Mouse (Mus musculus) liver, embryonic 12.5 days (tissue): ENCODE measurements around the gene Hoxd4. TPM values are rescaled to one million over a fixed set of nuclear protein-coding genes. Genes with fewer than 3 reads are reported as not detected.

Experiments
- ATAC-seq: fragments of 200-750 bp; cut with Nextera tagmentation; 2 replicates; pipeline ENCODE4 v1.8.0; 2017; ENCODE audit warnings: moderate number of reproducible peaks, mild to moderate bottlenecking, moderate library complexity
- H3K27ac ChIP-seq: fragments of 300-500 bp; sonication (generic); 2 replicates; pipeline ENCODE4 v1.5.1; 2016; ENCODE audit warnings: mild to moderate bottlenecking
- H3K27me3 ChIP-seq: fragments of 300-500 bp; sonication (generic); replicated peaks from 2 replicates; pipeline ENCODE4 v1.6.1; 2016; ENCODE audit warnings: mild to moderate bottlenecking, moderate library complexity
- H3K36me3 ChIP-seq: fragments of 300-500 bp; sonication (generic); 2 replicates; pipeline ENCODE4 v1.6.1; 2016; ENCODE audit warnings: mild to moderate bottlenecking, moderate library complexity
- H3K4me1 ChIP-seq: fragments of 300-500 bp; sonication (generic); 2 replicates; pipeline ENCODE4 v1.6.1; 2016
- H3K4me2 ChIP-seq: fragments of 300-500 bp; sonication (generic); 2 replicates; pipeline ENCODE4 v1.6.1; 2016; ENCODE audit warnings: mild to moderate bottlenecking, moderate library complexity
- H3K4me3 ChIP-seq: fragments of 300-500 bp; sonication (generic); 2 replicates; pipeline ENCODE4 v1.5.1; 2016; ENCODE audit warnings: mild to moderate bottlenecking, moderate library complexity
- H3K9ac ChIP-seq: fragments of 300-500 bp; sonication (generic); 2 replicates; pipeline ENCODE4 v1.6.1; 2016; ENCODE audit warnings: mild to moderate bottlenecking, moderate library complexity
- H3K9me3 ChIP-seq: fragments of 300-500 bp; sonication (generic); replicated peaks from 2 replicates; pipeline ENCODE4 v1.6.1; 2016; ENCODE audit warnings: mild to moderate bottlenecking, moderate library complexity
- WGBS: fragments of 180-500 bp; shearing (Covaris S2); methylation state at CpG from one replicate; pipeline ENCODE4 v1.1.7; 2016; ENCODE audit not compliant: insufficient replicate concordance; 5-methylcytosine and 5-hydroxymethylcytosine counted together
- polyA plus RNA-seq: library from polyadenylated mRNA; unstranded; fragments of >200 nt; fragmentation: Nextera tagmentation; extraction: Ambion mirVana; gene quantifications from 2 replicates; pipeline ENCODE4 v1.2.1, GENCODE M21; 2016

Hoxd4 gene
- polyA plus RNA-seq, 1 experiment from 2014 or later: not detected

- H3K9ac ChIP-seq: no peak overlapping the region
- H3K27me3 ChIP-seq: peaks cover 96% of the 10 kb centered on the region
- H3K4me2 ChIP-seq: peak overlapping the region; percentile 24; the same call in 1 of the 2 replicates
- peak overlapping the region; percentile 19 for H3K4me3 ChIP-seq
- H3K36me3 ChIP-seq: no peaks in the 10 kb centered on the region
- peaks cover 13% of the 10 kb centered on the region for H3K4me1 ChIP-seq
- no peaks in the 10 kb centered on the region for H3K9me3 ChIP-seq
- no peak overlapping the region for H3K27ac ChIP-seq
- no peak for ATAC-seq
- WGBS: 2% methylated on average over 72 of the region's 78 CpGs
These were observed 29.9 kb upstream of the Hoxd4 start for GRCm38 (mm10) chr2:74681594-74682531.

- Histone ChIP-seq H3K4me1 (peaks cover 13% of the 10 kb centered on the region), H3K4me3 (0 out of 2 replicates have a peak overlapping the region, but pooled peaks have one; percentile 19), H3K9me3 (no peaks in the 10 kb centered on the region), H3K27ac (no peak overlapping the region), H3K9ac (no peak overlapping the region), H3K36me3 (no peaks in the 10 kb centered on the region), H3K4me2 (peak overlapping the region; percentile 18; the same call in 1 of the 2 replicates), H3K27me3 (peaks cover 96% of the 10 kb centered on the region)
- whole genome bisulfite sequencing: 3% methylated on average over 40 of the region's 51 CpGs
- ATAC-seq: no peak
These were observed 28.9 kb upstream of the Hoxd4 start for GRCm38 (mm10) chr2:74682796-74683195.

- ATAC-seq: no peak
- Histone ChIP-seq H3K9me3 (no peaks in the 10 kb centered on the region), H3K4me2 (no peak overlapping the region), H3K36me3 (no peaks in the 10 kb centered on the region), H3K27me3 (peaks cover 96% of the 10 kb centered on the region), H3K4me1 (peaks cover 13% of the 10 kb centered on the region), H3K27ac (no peak overlapping the region), H3K9ac (no peak overlapping the region), H3K4me3 (no peak overlapping the region)
- 4% methylated on average over 18 of the region's 18 CpGs for WGBS
These were observed 28.2 kb upstream of the Hoxd4 start for GRCm38 (mm10) chr2:74683471-74683951.

- Histone ChIP-seq H3K27ac (no peak overlapping the region), H3K4me2 (no peak overlapping the region), H3K4me3 (no peak overlapping the region), H3K9ac (no peak overlapping the region), H3K27me3 (peaks cover 96% of the 10 kb centered on the region), H3K9me3 (no peaks in the 10 kb centered on the region), H3K36me3 (no peaks in the 10 kb centered on the region), H3K4me1 (peaks cover 13% of the 10 kb centered on the region)
- ATAC-seq: no peak
- WGBS: 1% methylated on average over 12 of the region's 12 CpGs
These were observed 27.6 kb upstream of the Hoxd4 start for GRCm38 (mm10) chr2:74684106-74684505.

DNA sequence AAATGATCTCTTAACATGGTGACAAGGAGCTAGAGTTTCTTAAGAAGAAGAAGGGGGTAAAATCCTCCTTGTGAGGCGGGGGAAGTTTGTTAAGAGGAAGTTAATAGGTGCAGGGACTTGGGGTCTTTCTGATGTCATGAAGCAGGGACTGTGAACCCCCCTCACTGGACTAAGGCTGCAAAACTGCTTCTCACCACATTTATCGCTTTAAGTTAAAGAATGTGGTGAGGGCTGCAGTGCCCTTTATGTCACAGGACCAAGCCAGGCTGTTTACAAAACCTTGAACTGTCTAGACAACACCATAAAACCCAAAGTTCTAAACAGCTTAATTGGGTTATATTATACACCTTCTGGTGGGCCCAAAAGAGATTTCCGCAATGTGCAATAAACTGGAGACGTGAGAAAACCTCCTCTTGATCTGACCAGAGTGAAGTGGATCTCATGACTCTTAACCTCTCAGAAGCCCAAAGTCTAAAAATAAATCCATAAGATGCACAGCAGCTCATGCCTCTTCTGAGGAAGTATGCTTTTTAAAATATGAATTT, 26.6 kb upstream of the Hoxd4 start:
- no peak for ATAC-seq
- Histone ChIP-seq H3K4me3 (no peak overlapping the region), H3K27me3 (peaks cover 96% of the 10 kb centered on the region), H3K9ac (no peak overlapping the region), H3K27ac (no peak overlapping the region), H3K9me3 (no peaks in the 10 kb centered on the region), H3K4me2 (no peak overlapping the region), H3K4me1 (peaks cover 13% of the 10 kb centered on the region), H3K36me3 (no peaks in the 10 kb centered on the region)
- WGBS: 11% methylated on average over 4 of the region's 4 CpGs

DNA sequence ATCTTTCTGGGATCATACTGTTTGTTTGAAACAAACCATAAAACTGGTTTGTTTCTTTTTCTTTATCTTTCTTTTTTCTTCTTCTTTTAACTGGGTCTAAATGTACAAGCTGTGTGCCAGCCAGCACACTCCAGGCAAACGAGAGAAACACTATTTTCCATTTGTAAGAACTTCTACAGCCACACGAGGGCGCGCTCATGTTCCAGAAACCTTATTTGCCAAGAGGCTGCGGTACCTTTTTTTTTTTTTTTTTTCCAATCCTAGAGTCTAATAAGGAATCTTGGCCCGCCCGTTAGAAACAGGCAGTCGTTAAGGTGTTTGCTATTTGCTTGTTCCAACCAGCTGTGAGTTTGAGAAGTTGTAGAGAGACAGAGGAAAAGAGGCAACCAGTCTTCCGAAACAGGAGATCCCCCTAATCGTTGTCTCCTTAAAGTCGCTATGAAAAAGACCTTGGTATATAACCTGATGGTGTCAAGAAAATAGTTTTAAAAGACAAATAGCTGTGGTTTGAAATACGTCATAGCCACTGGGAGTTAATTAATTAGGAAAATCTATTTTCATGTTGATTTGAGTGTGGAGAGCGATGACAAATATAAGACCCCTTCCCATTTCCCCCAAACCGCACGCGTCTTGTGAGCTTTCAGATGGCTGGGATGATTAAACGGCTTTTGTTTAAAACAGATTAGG, 25.3 kb upstream of the Hoxd4 start:
- no peak overlapping the region for H3K4me3 ChIP-seq
- no peak for ATAC-seq
- no peak overlapping the region for H3K4me2 ChIP-seq

DNA sequence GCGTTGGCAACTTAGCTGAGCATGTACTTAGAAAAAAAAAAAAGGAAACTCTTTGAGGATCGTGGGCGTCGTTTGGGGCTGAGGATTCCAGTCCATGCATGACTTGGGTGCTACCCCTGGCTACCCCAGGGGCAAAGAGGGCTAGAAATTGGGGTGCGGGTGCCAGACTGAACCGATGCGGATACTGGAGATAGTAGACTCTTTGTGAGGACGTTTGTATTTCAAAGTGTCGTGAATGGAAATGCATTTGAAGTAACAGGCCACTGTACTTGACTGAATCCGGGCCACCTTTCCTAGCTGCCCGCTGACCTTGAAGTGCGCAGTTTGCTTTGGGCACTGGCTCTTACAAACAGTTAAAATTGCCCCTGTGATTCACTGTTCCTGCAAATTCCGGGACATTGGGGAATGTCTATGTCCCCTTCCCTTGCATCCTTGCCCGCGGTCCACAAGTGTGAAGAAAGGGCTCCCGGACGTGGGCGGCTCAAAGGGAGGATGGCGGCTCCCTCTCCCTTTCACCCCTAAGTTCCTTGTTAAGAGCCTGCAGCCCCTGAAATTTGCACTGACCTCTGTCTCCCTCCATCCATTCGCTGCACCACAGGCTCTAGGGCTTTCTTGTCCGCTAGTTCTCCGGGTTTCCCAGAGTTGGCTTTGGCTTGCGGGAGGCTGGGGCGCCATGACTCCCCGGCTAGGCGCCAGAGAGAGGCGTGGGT, 24.6 kb upstream of the Hoxd4 start:
- Histone ChIP-seq H3K27me3 (peaks cover 94% of the 10 kb centered on the region), H3K4me3 (no peak overlapping the region), H3K9ac (no peak overlapping the region), H3K27ac (no peak overlapping the region), H3K4me1 (peaks cover 8% of the 10 kb centered on the region), H3K4me2 (no peak overlapping the region), H3K36me3 (no peaks in the 10 kb centered on the region), H3K9me3 (no peaks in the 10 kb centered on the region)
- WGBS: 2% methylated on average over 27 of the region's 27 CpGs
- ATAC-seq: no peak

More for the DNA sequence above, 25.3 kb upstream of the Hoxd4 start:
- peaks cover 13% of the 10 kb centered on the region for H3K4me1 ChIP-seq
- WGBS: 7% methylated on average over 17 of the region's 17 CpGs
- H3K27me3 ChIP-seq: peaks cover 94% of the 10 kb centered on the region
- H3K27ac ChIP-seq: no peak overlapping the region
- H3K9me3 ChIP-seq: no peaks in the 10 kb centered on the region
- H3K9ac ChIP-seq: no peak overlapping the region
- H3K36me3 ChIP-seq: no peaks in the 10 kb centered on the region

DNA sequence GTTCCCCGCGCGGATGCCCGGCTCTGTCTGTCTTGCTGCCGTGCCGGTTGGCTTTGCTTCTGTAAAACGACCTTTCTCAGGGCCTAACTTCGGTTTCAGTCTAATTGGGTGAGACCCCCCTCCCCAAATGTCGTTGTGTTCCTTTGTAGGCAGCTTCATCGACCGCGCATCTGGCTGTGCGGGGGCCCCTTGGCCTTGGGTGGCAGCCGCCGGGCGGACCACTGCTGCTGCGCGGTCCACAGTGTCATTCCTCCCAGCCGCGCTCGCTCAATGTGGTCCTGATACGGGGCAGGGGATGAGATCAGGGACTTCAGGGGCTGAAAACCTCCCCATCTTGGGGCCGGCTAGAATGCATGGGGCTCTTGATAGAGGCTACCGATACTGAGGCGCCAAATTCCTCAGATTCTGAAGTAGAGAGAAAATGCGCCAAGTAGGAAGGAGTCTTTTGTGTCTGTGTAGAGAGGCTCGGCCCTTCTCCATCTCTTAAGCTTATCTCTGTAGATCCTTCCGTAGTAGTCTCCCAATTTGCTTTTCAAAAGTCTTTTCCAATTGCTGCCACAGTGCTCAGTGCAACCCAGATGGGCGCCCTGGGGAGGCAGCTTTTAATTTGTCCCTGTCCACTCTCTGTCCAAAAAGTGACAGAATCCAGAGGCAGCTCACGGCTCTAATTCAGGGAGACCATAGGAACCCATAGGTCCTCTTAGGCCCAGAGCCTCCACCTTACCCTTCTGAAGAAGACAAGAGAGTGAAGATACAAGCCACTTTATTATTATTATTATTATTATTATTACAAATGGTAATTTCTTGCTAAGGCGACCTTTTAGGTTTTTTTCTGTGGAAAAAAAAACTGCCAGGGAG, 23.8 kb upstream of the Hoxd4 start:
- no peaks in the 10 kb centered on the region for H3K9me3 ChIP-seq
- H3K4me3 ChIP-seq: no peak overlapping the region
- 2% methylated on average over 31 of the region's 31 CpGs for WGBS
- ATAC-seq: no peak
- H3K9ac ChIP-seq: no peak overlapping the region
- H3K27me3 ChIP-seq: peaks cover 94% of the 10 kb centered on the region
- no peaks in the 10 kb centered on the region for H3K36me3 ChIP-seq
- H3K27ac ChIP-seq: no peak overlapping the region
- H3K4me2 ChIP-seq: no peak overlapping the region
- peaks cover under 1% of the 10 kb centered on the region; the same call in 1 of the 2 replicates for H3K4me1 ChIP-seq

GRCm38 (mm10) chr2:74688795-74689573, 22.7 kb upstream of the Hoxd4 start:
- H3K4me2 ChIP-seq: no peak overlapping the region
- 5% methylated on average over 12 of the region's 12 CpGs for WGBS
- H3K9ac ChIP-seq: no peak overlapping the region

DNA sequence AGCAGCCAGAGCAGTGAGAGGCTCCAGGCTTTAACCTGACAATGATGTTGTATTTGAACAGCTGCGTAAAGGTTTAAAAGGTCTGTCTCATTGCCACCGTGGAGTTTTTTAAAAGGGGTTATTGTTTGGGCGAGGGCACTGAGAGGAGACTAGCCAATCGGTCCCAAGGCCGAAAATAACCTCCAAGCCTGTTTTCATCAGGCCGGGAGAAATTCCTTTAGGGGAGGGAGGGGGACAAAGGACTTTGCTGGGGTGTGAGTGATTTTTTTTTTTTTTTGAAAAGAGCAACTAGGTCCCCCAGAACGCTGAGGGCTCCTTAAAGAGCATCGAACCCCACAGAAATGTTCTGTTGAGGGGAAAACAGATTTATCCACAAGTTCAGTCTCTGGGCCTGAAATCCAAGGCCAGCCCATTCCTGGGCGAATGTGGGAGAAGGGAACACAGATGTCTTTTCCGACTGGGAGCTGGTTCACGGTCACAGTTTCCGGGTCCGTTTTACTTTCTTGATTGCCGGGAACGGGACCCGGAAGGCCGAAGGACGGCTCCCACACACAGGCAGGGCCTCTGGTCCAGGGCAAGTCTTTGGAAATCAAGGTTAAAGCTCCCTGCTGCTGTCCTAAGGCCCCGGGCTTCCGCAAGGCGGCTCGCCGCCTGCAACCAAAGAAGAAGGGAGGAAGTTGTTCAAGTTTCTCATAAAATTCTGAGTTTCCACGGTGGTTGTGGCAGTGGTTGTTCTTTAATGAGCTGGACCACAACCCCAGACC, 22.0 kb upstream of the Hoxd4 start:
- Histone ChIP-seq H3K27me3 (peaks cover 94% of the 10 kb centered on the region), H3K9ac (no peak overlapping the region), H3K27ac (no peak overlapping the region), H3K36me3 (no peaks in the 10 kb centered on the region), H3K4me3 (no peak overlapping the region), H3K9me3 (no peaks in the 10 kb centered on the region), H3K4me2 (no peak overlapping the region), H3K4me1 (no peaks in the 10 kb centered on the region)
- ATAC-seq: no peak
- 2% methylated on average over 24 of the region's 24 CpGs for WGBS

More at GRCm38 (mm10) chr2:74688795-74689573, 22.7 kb upstream of the Hoxd4 start:
- Histone ChIP-seq H3K27ac (no peak overlapping the region), H3K27me3 (peaks cover 94% of the 10 kb centered on the region), H3K4me3 (no peak overlapping the region), H3K36me3 (no peaks in the 10 kb centered on the region), H3K9me3 (no peaks in the 10 kb centered on the region), H3K4me1 (no peaks in the 10 kb centered on the region)
- ATAC-seq: no peak
